Mouse (Mus musculus): ENCODE measurements at regions not wholly inside any gene's neighbourhood (a gene's known extent, or its start where the extent isn't known, plus 50 kb on each side); places are given as distances from the start of the nearest gene placed in this dataset.

- no peaks in the 10 kb centered on the region for H3K27me3 ChIP-seq (ENCODE audit: control insufficient read depth, insufficient read depth, low read length)
- no peaks in the 10 kb centered on the region for H3K4me1 ChIP-seq (ENCODE audit: control insufficient read depth, insufficient read depth, low read length)
- H3K4me3 ChIP-seq (ENCODE audit: control insufficient read depth, low read depth, low read length): no peak overlapping the region
- H3K27ac ChIP-seq (ENCODE audit: control insufficient read depth, insufficient read depth, low read depth, low read length): no peak overlapping the region
- TF ChIP-seq POLR2A (IDR thresholded peaks at IDR 0.05; ENCODE audit: control insufficient read depth, low read depth, low read length): no peak
- H3K36me3 ChIP-seq (ENCODE audit: control insufficient read depth, insufficient read depth, low read length): no peaks in the 10 kb centered on the region
Measured at GRCm38 (mm10) chr13:111334258-111335052, 79.6 kb downstream of the Actbl2 start.

- no peak overlapping the region for H3K27ac ChIP-seq (ENCODE audit: control insufficient read depth, insufficient read depth, low read depth, low read length)
- no peaks in the 10 kb centered on the region for H3K27me3 ChIP-seq (ENCODE audit: control insufficient read depth, insufficient read depth, low read length)
- H3K4me3 ChIP-seq (ENCODE audit: control insufficient read depth, low read depth, low read length): no peak overlapping the region
- no peaks in the 10 kb centered on the region for H3K36me3 ChIP-seq (ENCODE audit: control insufficient read depth, insufficient read depth, low read length)
- no peak for TF ChIP-seq CTCF (IDR thresholded peaks at IDR 0.05; ENCODE audit: control insufficient read depth, insufficient read depth, insufficient replicate concordance, low read depth, low read length)
- no peak for TF ChIP-seq POLR2A (IDR thresholded peaks at IDR 0.05; ENCODE audit: control insufficient read depth, low read depth, low read length)
- H3K4me1 ChIP-seq (ENCODE audit: control insufficient read depth, insufficient read depth, low read length): no peaks in the 10 kb centered on the region
Measured at GRCm38 (mm10) chr13:111344981-111345380, 90.2 kb downstream of the Actbl2 start.

- TF ChIP-seq POLR2A (IDR thresholded peaks at IDR 0.05; ENCODE audit: control insufficient read depth, low read depth, low read length): no peak
- no peak for TF ChIP-seq CTCF (IDR thresholded peaks at IDR 0.05; ENCODE audit: control insufficient read depth, insufficient read depth, insufficient replicate concordance, low read depth, low read length)
Measured at GRCm38 (mm10) chr13:111345486-111346440, 91.0 kb downstream of the Actbl2 start.

GRCm38 (mm10) chr13:111356520-111357456 is 102.0 kb downstream of the Actbl2 start:
- no peak for TF ChIP-seq CTCF (IDR thresholded peaks at IDR 0.05; ENCODE audit: control insufficient read depth, insufficient read depth, insufficient replicate concordance, low read depth, low read length)
- TF ChIP-seq POLR2A (IDR thresholded peaks at IDR 0.05; ENCODE audit: control insufficient read depth, low read depth, low read length): no peak
- Histone ChIP-seq H3K4me1 (ENCODE audit: control insufficient read depth, insufficient read depth, low read length) (no peaks in the 10 kb centered on the region), H3K36me3 (ENCODE audit: control insufficient read depth, insufficient read depth, low read length) (no peaks in the 10 kb centered on the region), H3K4me3 (ENCODE audit: control insufficient read depth, low read depth, low read length) (no peak overlapping the region), H3K27ac (ENCODE audit: control insufficient read depth, insufficient read depth, low read depth, low read length) (no peak overlapping the region), H3K27me3 (ENCODE audit: control insufficient read depth, insufficient read depth, low read length) (no peaks in the 10 kb centered on the region)

More at GRCm38 (mm10) chr13:111345486-111346440, 91.0 kb downstream of the Actbl2 start:
- no peak overlapping the region for H3K4me3 ChIP-seq (ENCODE audit: control insufficient read depth, low read depth, low read length)
- H3K36me3 ChIP-seq (ENCODE audit: control insufficient read depth, insufficient read depth, low read length): no peaks in the 10 kb centered on the region
- no peaks in the 10 kb centered on the region for H3K27me3 ChIP-seq (ENCODE audit: control insufficient read depth, insufficient read depth, low read length)
- H3K4me1 ChIP-seq (ENCODE audit: control insufficient read depth, insufficient read depth, low read length): no peaks in the 10 kb centered on the region
- H3K27ac ChIP-seq (ENCODE audit: control insufficient read depth, insufficient read depth, low read depth, low read length): no peak overlapping the region

GRCm38 (mm10) chr13:111361456-111361855 is 106.6 kb downstream of the Actbl2 start:
- H3K4me1 ChIP-seq (ENCODE audit: control insufficient read depth, insufficient read depth, low read length): no peaks in the 10 kb centered on the region; the same call in 1 of the 2 replicates
- no peaks in the 10 kb centered on the region for H3K27me3 ChIP-seq (ENCODE audit: control insufficient read depth, insufficient read depth, low read length)
- no peak overlapping the region for H3K4me3 ChIP-seq (ENCODE audit: control insufficient read depth, low read depth, low read length)
- TF ChIP-seq POLR2A (IDR thresholded peaks at IDR 0.05; ENCODE audit: control insufficient read depth, low read depth, low read length): no peak
- no peak for TF ChIP-seq CTCF (IDR thresholded peaks at IDR 0.05; ENCODE audit: control insufficient read depth, insufficient read depth, insufficient replicate concordance, low read depth, low read length)
- no peak overlapping the region for H3K27ac ChIP-seq (ENCODE audit: control insufficient read depth, insufficient read depth, low read depth, low read length)
- no peaks in the 10 kb centered on the region for H3K36me3 ChIP-seq (ENCODE audit: control insufficient read depth, insufficient read depth, low read length)

GRCm38 (mm10) chr13:111363176-111363739 is 108.4 kb downstream of the Actbl2 start:
- Histone ChIP-seq H3K4me3 (ENCODE audit: control insufficient read depth, low read depth, low read length) (no peak overlapping the region), H3K36me3 (ENCODE audit: control insufficient read depth, insufficient read depth, low read length) (no peaks in the 10 kb centered on the region), H3K27ac (ENCODE audit: control insufficient read depth, insufficient read depth, low read depth, low read length) (no peak overlapping the region), H3K27me3 (ENCODE audit: control insufficient read depth, insufficient read depth, low read length) (no peaks in the 10 kb centered on the region), H3K4me1 (ENCODE audit: control insufficient read depth, insufficient read depth, low read length) (peaks cover 2% of the 10 kb centered on the region; the same call in 1 of the 2 replicates)
- TF ChIP-seq CTCF (IDR thresholded peaks at IDR 0.05; ENCODE audit: control insufficient read depth, insufficient read depth, insufficient replicate concordance, low read depth, low read length) (no peak), POLR2A (IDR thresholded peaks at IDR 0.05; ENCODE audit: control insufficient read depth, low read depth, low read length) (no peak)
